Mouse (Mus musculus) heart, embryonic 12.5 days (tissue): ENCODE results near the gene Pax8. TPM values are rescaled to one million over a fixed set of nuclear protein-coding genes. Genes with fewer than 3 reads are reported as not detected.

Source experiments
- ATAC-seq: fragments of 200-750 bp; cut with Nextera tagmentation; 2 replicates; pipeline ENCODE4 v1.8.0; 2017; ENCODE audit warnings: moderate TSS enrichment, moderate library complexity; ENCODE audit not compliant: insufficient number of reproducible peaks, low FRiP score
- H3K27ac ChIP-seq: fragments of 300-500 bp; sonication (generic); 2 replicates; pipeline ENCODE4 v1.5.1; 2016; ENCODE audit warnings: mild to moderate bottlenecking, moderate library complexity; ENCODE audit not compliant: poor library complexity, severe bottlenecking
- H3K27me3 ChIP-seq: fragments of 300-500 bp; sonication (generic); replicated peaks from 2 replicates; pipeline ENCODE4 v1.6.1; 2016; ENCODE audit warnings: mild to moderate bottlenecking, moderate library complexity
- H3K36me3 ChIP-seq: fragments of 300-500 bp; sonication (generic); 2 replicates; pipeline ENCODE4 v1.6.1; 2016; ENCODE audit warnings: mild to moderate bottlenecking, moderate library complexity
- H3K4me1 ChIP-seq: fragments of 300-500 bp; sonication (generic); replicated peaks from 2 replicates; pipeline ENCODE4 v1.6.1; 2016; ENCODE audit warnings: mild to moderate bottlenecking
- H3K4me2 ChIP-seq: fragments of 300-500 bp; sonication (generic); 2 replicates; pipeline ENCODE4 v1.6.1; 2016; ENCODE audit warnings: mild to moderate bottlenecking, moderate library complexity
- H3K4me3 ChIP-seq: fragments of 300-500 bp; sonication (generic); 2 replicates; pipeline ENCODE4 v1.5.1; 2016; ENCODE audit warnings: mild to moderate bottlenecking
- H3K9ac ChIP-seq: fragments of 300-500 bp; sonication (generic); 2 replicates; pipeline ENCODE4 v1.6.1; 2016; ENCODE audit warnings: mild to moderate bottlenecking, moderate library complexity
- H3K9me3 ChIP-seq: fragments of 300-500 bp; sonication (generic); replicated peaks from 2 replicates; pipeline ENCODE4 v1.6.1; 2016; ENCODE audit warnings: mild to moderate bottlenecking, moderate library complexity
- WGBS: fragments of 180-500 bp; shearing (Covaris S2); methylation state at CpG from one replicate; pipeline ENCODE4 v1.1.7; 2016; 5-methylcytosine and 5-hydroxymethylcytosine counted together
- polyA plus RNA-seq: library from polyadenylated mRNA; unstranded; fragments of >200 nt; fragmentation: Nextera tagmentation; extraction: Ambion mirVana; gene quantifications from 2 replicates; pipeline ENCODE4 v1.2.1, GENCODE M21; 2016

Gene Pax8
- polyA plus RNA-seq, 1 experiment from 2014 or later, result not detected

- H3K4me1 ChIP-seq, result peaks cover 5% of the 10 kb centered on the region; the same call in 1 of the 2 replicates
- no peak for ATAC-seq
- H3K4me2 ChIP-seq, result no peak overlapping the region
- peaks cover 39% of the 10 kb centered on the region for H3K27me3 ChIP-seq
- no peak overlapping the region for H3K27ac ChIP-seq
- no peaks in the 10 kb centered on the region for H3K36me3 ChIP-seq
- H3K9ac ChIP-seq, result no peak overlapping the region
- 7% methylated on average over 2 of the region's 2 CpGs for WGBS
- no peaks in the 10 kb centered on the region for H3K9me3 ChIP-seq
- no peak overlapping the region for H3K4me3 ChIP-seq
Measured at GRCm38 (mm10) chr2:24409166-24409565, 66.2 kb downstream of the Pax8 start.

GRCm38 (mm10) chr2:24407701-24408485 lies 67.5 kb downstream of the Pax8 start:
- peaks cover 49% of the 10 kb centered on the region for H3K27me3 ChIP-seq
- H3K4me2 ChIP-seq, result no peak overlapping the region
- 51% methylated on average over 4 of the region's 4 CpGs for WGBS
- H3K27ac ChIP-seq, result no peak overlapping the region
- ATAC-seq, result no peak
- H3K4me1 ChIP-seq, result peaks cover 5% of the 10 kb centered on the region; the same call in 1 of the 2 replicates
- H3K36me3 ChIP-seq, result no peaks in the 10 kb centered on the region
- H3K9me3 ChIP-seq, result no peaks in the 10 kb centered on the region
- no peak overlapping the region for H3K4me3 ChIP-seq
- no peak overlapping the region for H3K9ac ChIP-seq

- Histone ChIP-seq H3K27ac (no peak overlapping the region), H3K9me3 (no peaks in the 10 kb centered on the region), H3K4me2 (peak overlapping the region; percentile 58), H3K36me3 (no peaks in the 10 kb centered on the region), H3K4me3 (peak overlapping the region; percentile 14), H3K4me1 (peaks cover 9% of the 10 kb centered on the region; the same call in 1 of the 2 replicates), H3K9ac (peak overlapping the region; percentile 57; the same call in 1 of the 2 replicates), H3K27me3 (peaks cover 54% of the 10 kb centered on the region)
- WGBS, result 7% methylated on average over 23 of the region's 23 CpGs
- peak; percentile 66; the same call in 1 of the 2 replicates for ATAC-seq
Measured at GRCm38 (mm10) chr2:24405345-24406012, 69.9 kb downstream of the Pax8 start.

GRCm38 (mm10) chr2:24400711-24401110 lies 74.7 kb downstream of the Pax8 start:
- H3K4me2 ChIP-seq, result no peak overlapping the region
- WGBS, result 74% methylated on average over 3 of the region's 3 CpGs

GRCm38 (mm10) chr2:24397115-24397514 lies 78.3 kb downstream of the Pax8 start:
- no peak for ATAC-seq

More at GRCm38 (mm10) chr2:24400711-24401110, 74.7 kb downstream of the Pax8 start:
- Histone ChIP-seq H3K4me1 (peaks cover 9% of the 10 kb centered on the region; the same call in 1 of the 2 replicates), H3K27me3 (peaks cover 30% of the 10 kb centered on the region), H3K36me3 (no peaks in the 10 kb centered on the region), H3K4me3 (no peak overlapping the region), H3K9ac (no peak overlapping the region), H3K9me3 (no peaks in the 10 kb centered on the region), H3K27ac (no peak overlapping the region)
- ATAC-seq, result no peak

GRCm38 (mm10) chr2:24393251-24393650 lies 82.1 kb downstream of the Pax8 start:
- H3K27ac ChIP-seq, result no peak overlapping the region
- no peaks in the 10 kb centered on the region for H3K9me3 ChIP-seq
- no peaks in the 10 kb centered on the region for H3K4me1 ChIP-seq
- no peaks in the 10 kb centered on the region; the same call in 1 of the 2 replicates for H3K27me3 ChIP-seq
- ATAC-seq, result no peak
- no peak overlapping the region for H3K4me2 ChIP-seq
- 77% methylated on average over 2 of the region's 2 CpGs for WGBS
- H3K4me3 ChIP-seq, result no peak overlapping the region
- no peak overlapping the region for H3K9ac ChIP-seq
- H3K36me3 ChIP-seq, result no peaks in the 10 kb centered on the region

More at GRCm38 (mm10) chr2:24397115-24397514, 78.3 kb downstream of the Pax8 start:
- no peak overlapping the region for H3K4me2 ChIP-seq
- no peak overlapping the region for H3K9ac ChIP-seq
- no peak overlapping the region for H3K27ac ChIP-seq
- H3K27me3 ChIP-seq, result no peaks in the 10 kb centered on the region; the same call in 1 of the 2 replicates
- 0 out of 2 replicates have a peak, but pooled peaks cover 4% of the 10 kb centered on the region for H3K4me1 ChIP-seq
- no peaks in the 10 kb centered on the region for H3K36me3 ChIP-seq
- no peaks in the 10 kb centered on the region for H3K9me3 ChIP-seq
- H3K4me3 ChIP-seq, result no peak overlapping the region
- WGBS, result 14% methylated on average over 2 of the region's 2 CpGs

- no peak overlapping the region for H3K4me3 ChIP-seq
- H3K4me2 ChIP-seq, result no peak overlapping the region
- no peaks in the 10 kb centered on the region for H3K36me3 ChIP-seq
- WGBS, result 78% methylated on average over 4 of the region's 4 CpGs
- H3K27ac ChIP-seq, result no peak overlapping the region
- H3K9me3 ChIP-seq, result no peaks in the 10 kb centered on the region
- ATAC-seq, result no peak
- no peaks in the 10 kb centered on the region for H3K4me1 ChIP-seq
- no peaks in the 10 kb centered on the region for H3K27me3 ChIP-seq
- no peak overlapping the region for H3K9ac ChIP-seq
Measured at GRCm38 (mm10) chr2:24387361-24388283, 87.8 kb downstream of the Pax8 start.

- ATAC-seq, result no peak
- no peak overlapping the region for H3K9ac ChIP-seq
- WGBS, result 66% methylated on average over 2 of the region's 2 CpGs
Measured at GRCm38 (mm10) chr2:24386964-24387320, 88.5 kb downstream of the Pax8 start.

GRCm38 (mm10) chr2:24386158-24386963 lies 89.0 kb downstream of the Pax8 start:
- no peaks in the 10 kb centered on the region for H3K36me3 ChIP-seq
- ATAC-seq, result no peak
- H3K4me1 ChIP-seq, result no peaks in the 10 kb centered on the region
- no peaks in the 10 kb centered on the region for H3K9me3 ChIP-seq
- no peak overlapping the region for H3K9ac ChIP-seq
- 71% methylated on average over 21 of the region's 21 CpGs for WGBS
- no peak overlapping the region for H3K4me2 ChIP-seq
- H3K27ac ChIP-seq, result no peak overlapping the region
- H3K4me3 ChIP-seq, result no peak overlapping the region
- no peaks in the 10 kb centered on the region for H3K27me3 ChIP-seq

More at GRCm38 (mm10) chr2:24386964-24387320, 88.5 kb downstream of the Pax8 start:
- Histone ChIP-seq H3K4me2 (no peak overlapping the region), H3K36me3 (no peaks in the 10 kb centered on the region), H3K4me3 (no peak overlapping the region), H3K9me3 (no peaks in the 10 kb centered on the region), H3K27ac (no peak overlapping the region), H3K27me3 (no peaks in the 10 kb centered on the region), H3K4me1 (no peaks in the 10 kb centered on the region)
